In genomic region chr14:25832301-25832700, GRCm38 (mm10) we compare ENCODE assay signal across 8 mouse cellular contexts. TPM values are rescaled to one million over a fixed set of nuclear protein-coding genes. Genes with fewer than 3 reads are reported as not detected.
DNase-seq lines count a peak whose midpoint lies in the region; ATAC-seq and TF ChIP-seq lines count a peak whose summit lies in the region.

No protein-coding gene starts in this region.

- H3K36me3 ChIP-seq in ES-Bruce4 (ENCODE audit: control insufficient read depth, insufficient read depth, low read length, poor library complexity, severe bottlenecking): no peaks in the 10 kb centered on the region
- H3K36me3 ChIP-seq in embryonic facial prominence, embryonic 15.5 days: no peaks in the 10 kb centered on the region
- no peaks in the 10 kb centered on the region for H3K36me3 ChIP-seq in heart, embryonic 13.5 days
- H3K36me3 ChIP-seq in lung, embryonic 14.5 days (ENCODE audit: insufficient read depth): no peaks in the 10 kb centered on the region

- DNase-seq in adrenal gland, postnatal 36 days: peak; percentile 57 to 80
- peak; percentile 75 to 79 for DNase-seq in kidney, postnatal 4 days
- DNase-seq in lung, embryonic 14.5 days: peak; percentile 81
- peak; percentile 71 for DNase-seq in retina, postnatal 1 day
- DNase-seq in thymus, postnatal 36 days: peak; percentile 63 to 67

- TF ChIP-seq POLR2A in ES-Bruce4 (IDR thresholded peaks at IDR 0.05; ENCODE audit: insufficient read depth, low read length): no peak

- 9% methylated on average over 14 of the region's 14 CpGs for WGBS in embryonic facial prominence, embryonic 15.5 days
- WGBS in heart, embryonic 13.5 days: 5% methylated on average over 14 of the region's 14 CpGs
- 8% methylated on average over 14 of the region's 14 CpGs for WGBS in lung, embryonic 14.5 days

- H3K27me3 ChIP-seq in ES-Bruce4 (ENCODE audit: control insufficient read depth, insufficient read depth, low read length, poor library complexity, severe bottlenecking): no peaks in the 10 kb centered on the region
- H3K27me3 ChIP-seq in embryonic facial prominence, embryonic 15.5 days: no peaks in the 10 kb centered on the region
- no peaks in the 10 kb centered on the region for H3K27me3 ChIP-seq in heart, embryonic 13.5 days (replicated peaks)
- no peaks in the 10 kb centered on the region for H3K27me3 ChIP-seq in lung, embryonic 14.5 days (ENCODE audit: insufficient read depth, low read length)

- peak; percentile 80 for TF ChIP-seq CTCF in ES-Bruce4 (IDR thresholded peaks at IDR 0.05; ENCODE audit: low read depth, low read length)
- peak; percentile 89 for TF ChIP-seq CTCF in lung, embryonic 14.5 days (IDR thresholded peaks at IDR 0.05; ENCODE audit: low read depth)

- H3K9ac ChIP-seq in ES-Bruce4 (ENCODE audit: low read depth, poor library complexity, severe bottlenecking): no peak overlapping the region
- no peak overlapping the region for H3K9ac ChIP-seq in embryonic facial prominence, embryonic 15.5 days
- no peak overlapping the region for H3K9ac ChIP-seq in heart, embryonic 13.5 days
- no peak overlapping the region for H3K9ac ChIP-seq in lung, embryonic 14.5 days

- H3K9me3 ChIP-seq in ES-Bruce4 (replicated peaks; ENCODE audit: control insufficient read depth, insufficient read depth, low read length, poor library complexity, severe bottlenecking): no peaks in the 10 kb centered on the region; the same call in 1 of the 2 replicates
- H3K9me3 ChIP-seq in embryonic facial prominence, embryonic 15.5 days (replicated peaks): no peaks in the 10 kb centered on the region
- H3K9me3 ChIP-seq in heart, embryonic 13.5 days: no peaks in the 10 kb centered on the region
- 0 out of 2 replicates have a peak, but pooled peaks cover 3% of the 10 kb centered on the region for H3K9me3 ChIP-seq in lung, embryonic 14.5 days (ENCODE audit: low read depth, low read length)

- ATAC-seq in embryonic facial prominence, embryonic 15.5 days (ENCODE audit: insufficient number of reproducible peaks, low FRiP score, low TSS enrichment, low read depth): peak; percentile 78
- no peak for ATAC-seq in heart, embryonic 13.5 days (ENCODE audit: extremely low read depth, insufficient number of reproducible peaks, low FRiP score, low TSS enrichment)
- ATAC-seq in lung, embryonic 14.5 days (ENCODE audit: insufficient read depth): peak; percentile 83

- H3K4me3 ChIP-seq in ES-Bruce4 (ENCODE audit: low read depth, low read length): no peak overlapping the region
- H3K4me3 ChIP-seq in embryonic facial prominence, embryonic 15.5 days (replicated peaks): no peak overlapping the region
- H3K4me3 ChIP-seq in heart, embryonic 13.5 days: no peak overlapping the region
- H3K4me3 ChIP-seq in lung, embryonic 14.5 days (ENCODE audit: low read depth, low read length): no peak overlapping the region

- H3K4me2 ChIP-seq in embryonic facial prominence, embryonic 15.5 days (replicated peaks): no peak overlapping the region
- H3K4me2 ChIP-seq in heart, embryonic 13.5 days: peak overlapping the region; percentile 45
- H3K4me2 ChIP-seq in lung, embryonic 14.5 days: no peak overlapping the region

- H3K27ac ChIP-seq in ES-Bruce4 (ENCODE audit: insufficient read depth, low read length): 0 out of 2 replicates have a peak overlapping the region, but pooled peaks have one; percentile 9
- no peak overlapping the region for H3K27ac ChIP-seq in embryonic facial prominence, embryonic 15.5 days (replicated peaks)
- peak overlapping the region; percentile 24 for H3K27ac ChIP-seq in heart, embryonic 13.5 days (replicated peaks)
- H3K27ac ChIP-seq in lung, embryonic 14.5 days (ENCODE audit: low read depth): no peak overlapping the region

- TF ChIP-seq EP300 in ES-Bruce4 (IDR thresholded peaks at IDR 0.05; ENCODE audit: insufficient read depth, low read depth, low read length): no peak

- peaks cover 3% of the 10 kb centered on the region for H3K4me1 ChIP-seq in ES-Bruce4 (ENCODE audit: control insufficient read depth, insufficient read depth, low read length)
- H3K4me1 ChIP-seq in embryonic facial prominence, embryonic 15.5 days: peaks cover 8% of the 10 kb centered on the region; the same call in 1 of the 2 replicates
- H3K4me1 ChIP-seq in heart, embryonic 13.5 days: peaks cover 5% of the 10 kb centered on the region
- H3K4me1 ChIP-seq in lung, embryonic 14.5 days (ENCODE audit: insufficient read depth): no peaks in the 10 kb centered on the region

RNA-seq across cellular contexts. Expression of gene Anxa11, which starts 9.7 kb away (rescaled TPM):
- polyA plus RNA-seq in ES-Bruce4 (2011; ENCODE audit: insufficient read depth, insufficient read length, low read depth, missing spikeins): 106 and 109 TPM in 2 replicates
- 10 to 100 TPM; 57.8 to 84.4 TPM for total RNA-seq in adrenal gland, postnatal 36 days (2021)
- polyA plus RNA-seq in embryonic facial prominence, embryonic 15.5 days (2015; fragmentation: Nextera tagmentation; extraction: Ambion mirVana): 29.4 and 29.6 TPM in 2 replicates
- 21.6 and 23.6 TPM in 2 replicates for polyA plus RNA-seq in heart, embryonic 13.5 days (2015; fragmentation: Nextera tagmentation; extraction: Ambion mirVana)
- polyA plus RNA-seq in lung, embryonic 14.5 days (2014; fragmentation: Nextera tagmentation; extraction: Ambion mirVana): 19.4 and 23.7 TPM in 2 replicates

Comparison
In these comparisons a context has a peak if more than half of its experiments do, and no peak if none do; other contexts are left out.
1. H3K27ac ChIP-seq: peak in ES-Bruce4 (single experiment) and heart, embryonic 13.5 days (single experiment); none in embryonic facial prominence, embryonic 15.5 days (single experiment) and lung, embryonic 14.5 days (single experiment).
2. Peak in every context shown above with its lines, with median percentiles within 50 percentile points of each other: DNase-seq.